In the genomic region with DNA sequence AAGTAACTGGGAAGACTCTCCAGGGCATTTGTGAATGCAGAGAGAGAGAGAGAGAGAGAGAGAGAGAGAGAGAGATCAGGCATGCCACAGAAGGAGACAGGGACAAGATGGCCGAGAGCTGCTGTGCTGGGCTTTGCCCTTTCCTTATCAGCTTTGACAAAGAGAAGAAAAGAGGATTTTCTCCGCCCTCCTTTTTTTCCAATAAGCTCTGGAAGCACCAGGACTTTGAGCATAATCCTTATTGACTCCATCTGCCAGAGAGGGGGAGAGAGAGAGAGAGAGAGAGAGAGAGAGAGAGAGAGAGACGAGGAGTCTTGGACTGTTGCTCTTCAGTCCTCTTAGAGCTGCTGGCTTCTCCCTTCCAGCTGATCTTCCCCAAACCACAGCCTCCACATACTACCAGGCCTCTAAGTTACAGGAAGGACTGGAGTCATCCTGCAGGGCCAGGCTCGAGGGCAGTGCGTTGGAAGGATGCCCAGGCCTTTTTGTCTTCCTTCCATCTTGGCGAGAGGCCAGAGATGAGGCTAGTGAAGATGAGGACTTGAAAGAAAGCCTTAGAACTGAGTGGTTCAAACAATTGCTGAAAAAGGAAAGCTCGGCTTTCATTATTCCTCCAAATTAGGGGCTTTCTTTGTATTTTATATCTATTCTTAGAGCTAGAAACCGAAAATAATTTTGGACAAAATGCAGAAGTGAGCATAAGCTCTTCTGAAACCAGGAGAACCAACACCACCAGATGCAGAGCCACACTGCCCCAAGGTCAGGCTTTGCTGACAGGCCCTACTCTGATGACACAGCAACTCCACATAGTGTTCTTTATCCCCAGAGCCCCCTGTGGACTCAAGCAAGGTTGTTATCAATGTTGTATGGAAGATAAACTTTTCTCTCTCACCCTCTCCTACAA, we compare ENCODE assay signal across 8 mouse cellular contexts. TPM values are rescaled to one million over a fixed set of nuclear protein-coding genes. Genes with fewer than 3 reads are reported as not detected.
DNase-seq lines count a peak whose midpoint lies in the region; ATAC-seq and TF ChIP-seq lines count a peak whose summit lies in the region.

No protein-coding gene starts in this region.

- H3K9ac ChIP-seq in limb, embryonic 14.5 days (ENCODE audit: low read depth, low read length, severe bottlenecking), result no peak overlapping the region
- H3K9ac ChIP-seq in midbrain, embryonic 16.5 days (ENCODE audit: low read depth, low read length), result no peak overlapping the region

- H3K27me3 ChIP-seq in limb, embryonic 14.5 days (ENCODE audit: control insufficient read depth, insufficient read depth, low read length), result no peaks in the 10 kb centered on the region
- no peaks in the 10 kb centered on the region for H3K27me3 ChIP-seq in limb, embryonic 10.5 days (ENCODE audit: low read depth, poor library complexity, severe bottlenecking)
- H3K27me3 ChIP-seq in midbrain, embryonic 16.5 days (ENCODE audit: control insufficient read depth, insufficient read depth, low read depth, low read length), result no peaks in the 10 kb centered on the region

- H3K4me2 ChIP-seq in limb, embryonic 14.5 days (replicated peaks; ENCODE audit: low read depth, low read length, severe bottlenecking), result no peak overlapping the region
- no peak overlapping the region for H3K4me2 ChIP-seq in midbrain, embryonic 16.5 days (ENCODE audit: low read length)

- no peak for TF ChIP-seq POLR2A in limb, embryonic 14.5 days (IDR thresholded peaks at IDR 0.05; ENCODE audit: borderline replicate concordance, extremely low read depth, insufficient read depth, insufficient read length)

- H3K9me3 ChIP-seq in limb, embryonic 14.5 days (ENCODE audit: control insufficient read depth, low read length), result no peaks in the 10 kb centered on the region
- H3K9me3 ChIP-seq in limb, embryonic 10.5 days (replicated peaks), result no peaks in the 10 kb centered on the region
- no peaks in the 10 kb centered on the region for H3K9me3 ChIP-seq in midbrain, embryonic 16.5 days (replicated peaks; ENCODE audit: control insufficient read depth, low read length, poor library complexity, severe bottlenecking)

- H3K27ac ChIP-seq in limb, embryonic 14.5 days (replicated peaks; ENCODE audit: low read depth, low read length), result no peak overlapping the region
- no peak overlapping the region for H3K27ac ChIP-seq in limb, embryonic 10.5 days
- H3K27ac ChIP-seq in midbrain, embryonic 16.5 days (ENCODE audit: low read length), result no peak overlapping the region

- H3K4me3 ChIP-seq in limb, embryonic 14.5 days (replicated peaks; ENCODE audit: low read length), result no peak overlapping the region
- no peak overlapping the region for H3K4me3 ChIP-seq in limb, embryonic 10.5 days
- H3K4me3 ChIP-seq in midbrain, embryonic 16.5 days (ENCODE audit: low read depth, low read length), result no peak overlapping the region

- H3K36me3 ChIP-seq in limb, embryonic 14.5 days (ENCODE audit: control insufficient read depth, insufficient read depth, low read length), result no peaks in the 10 kb centered on the region
- H3K36me3 ChIP-seq in limb, embryonic 10.5 days, result no peaks in the 10 kb centered on the region
- H3K36me3 ChIP-seq in midbrain, embryonic 16.5 days (ENCODE audit: control insufficient read depth, insufficient read depth, low read length), result no peaks in the 10 kb centered on the region

- 63% methylated on average over 8 of the region's 8 CpGs for WGBS in limb, embryonic 14.5 days
- WGBS in limb, embryonic 10.5 days, result 82% methylated on average over 8 of the region's 8 CpGs
- WGBS in midbrain, embryonic 16.5 days, result 29% methylated on average over 8 of the region's 8 CpGs

- peak; percentile 23 for DNase-seq in limb, embryonic 14.5 days (ENCODE audit: low spot score)
- DNase-seq in limb, embryonic 10.5 days (ENCODE audit: low spot score), result no peak
- peak; percentile 91 for DNase-seq in adrenal gland, postnatal 10 days
- peak; percentile 5 to 12 for DNase-seq in gastrocnemius, adult 8-10 months (ENCODE audit: low spot score in 2 of 2)
- DNase-seq in kidney, postnatal 10 days, result peak; percentile 89
- no peak for DNase-seq in c-Kit-positive CD71-positive TER-119-positive erythroid progenitor cells, embryonic 14.5 days (ENCODE audit: low spot score)
- DNase-seq in left cerebral cortex, adult 8-10 months (ENCODE audit: low spot score in 2 of 2), result no peak

- no peak for ATAC-seq in limb, embryonic 14.5 days (ENCODE audit: low FRiP score, low read depth)
- ATAC-seq in midbrain, embryonic 16.5 days, result peak; percentile 21; the same call in 1 of the 2 replicates

- no peaks in the 10 kb centered on the region for H3K4me1 ChIP-seq in limb, embryonic 14.5 days (ENCODE audit: control insufficient read depth, insufficient read depth, low read length)
- H3K4me1 ChIP-seq in limb, embryonic 10.5 days, result no peaks in the 10 kb centered on the region
- H3K4me1 ChIP-seq in midbrain, embryonic 16.5 days (ENCODE audit: control insufficient read depth, insufficient read depth, low read length), result no peaks in the 10 kb centered on the region

RNA-seq across cellular contexts. Expression of a gene that starts 59.3 kb away (rescaled TPM):
- 2.0 and 2.2 TPM in 2 replicates for polyA plus RNA-seq in limb, embryonic 14.5 days (2012; rRNA removed)
- 0.82 and 1.0 TPM in 2 replicates for polyA plus RNA-seq in limb, embryonic 14.5 days (2014; fragmentation: Nextera tagmentation; extraction: Ambion mirVana)
- 0.13 and 0.19 TPM in 2 replicates for polyA plus RNA-seq in limb, embryonic 10.5 days (2016; fragmentation: Nextera tagmentation; extraction: Ambion mirVana)
- total RNA-seq in adrenal gland, postnatal 10 days (2021), result 1 to 10 TPM; 5.1 to 5.8 TPM
- total RNA-seq in gastrocnemius, adult 8-10 months (2022), result under 1 TPM; 0.05 to 0.18 (median 0.14) TPM
- polyA plus RNA-seq in midbrain, embryonic 16.5 days (2015; fragmentation: Nextera tagmentation; extraction: Ambion mirVana), result 11.6 TPM in 2 replicates
- total RNA-seq in left cerebral cortex, adult 8-10 months (2022), result 10 to 100 TPM; 48.0 to 56.8 (median 51.2) TPM

Comparison
In these comparisons a context has a peak if more than half of its experiments do, and no peak if none do; other contexts are left out.
1. DNase-seq: peak in limb, embryonic 14.5 days (single experiment), adrenal gland, postnatal 10 days (single experiment), gastrocnemius, adult 8-10 months (2 of 2) and kidney, postnatal 10 days (single experiment); none in limb, embryonic 10.5 days (single experiment), c-Kit-positive CD71-positive TER-119-positive erythroid progenitor cells, embryonic 14.5 days (single experiment) and left cerebral cortex, adult 8-10 months (0 of 2).
2. RNA of a gene that starts 59.3 kb away (total RNA-seq): 48.0 to 56.8 TPM in left cerebral cortex, adult 8-10 months; 5.1 to 5.8 TPM in adrenal gland, postnatal 10 days and 0.05 to 0.18 TPM in gastrocnemius, adult 8-10 months; every median in the first group is over 4 times any median in the second.